Mouse (Mus musculus): ENCODE measurements around the gene Itgb6.

DNA sequence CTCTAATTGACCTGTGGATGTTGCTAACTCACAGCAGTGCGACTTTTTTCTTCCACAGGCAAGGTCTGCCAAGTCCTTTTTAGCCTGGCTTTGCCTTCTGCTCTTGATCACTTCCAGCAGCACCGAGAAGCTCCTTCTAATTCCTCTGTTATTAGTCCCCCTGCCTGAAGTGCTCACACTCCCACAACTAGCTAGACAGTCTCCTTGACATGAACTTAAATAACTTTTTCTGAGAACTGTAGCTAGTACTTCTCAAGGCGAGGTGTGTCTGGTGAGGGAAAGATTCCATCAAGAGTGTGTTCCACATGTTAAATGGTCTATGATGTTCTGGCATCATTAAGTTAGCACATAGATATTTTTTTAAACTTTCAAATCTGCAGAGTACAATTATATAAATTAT is 15.6 kb downstream of the Itgb6 start:
- no peak for TF ChIP-seq GABPA (IDR thresholded peaks at IDR 0.05; ENCODE audit: insufficient replicate concordance, low read depth, low read length)
- no peak for TF ChIP-seq SMC3 (IDR thresholded peaks at IDR 0.05; ENCODE audit: low read depth, low read length)
- no peak for TF ChIP-seq CTCF (conservative IDR thresholded peaks at IDR 0.05 in 1 of 2, IDR thresholded peaks at IDR 0.05 in 1 of 2; ENCODE audit: low read depth in 2 of 2, low read length in 2 of 2)
- TF ChIP-seq KAT2A (IDR thresholded peaks at IDR 0.05; ENCODE audit: insufficient replicate concordance, low read length), result no peak
- no peak for TF ChIP-seq POLR2A (IDR thresholded peaks at IDR 0.05; ENCODE audit: low read depth, low read length)
- TF ChIP-seq ZMIZ1 (IDR thresholded peaks at IDR 0.05; ENCODE audit: low read depth, low read length), result no peak
- no peak for TF ChIP-seq EP300 (IDR thresholded peaks at IDR 0.05; ENCODE audit: low read length)
- no peak for TF ChIP-seq TCF12 (IDR thresholded peaks at IDR 0.05; ENCODE audit: low read depth, low read length)

All from CH12.LX (cell line).